Comparison of ENCODE assay signal across 8 mouse cellular contexts in genomic region chr16:22429377-22429776, GRCm38 (mm10). TPM values are rescaled to one million over a fixed set of nuclear protein-coding genes. Genes with fewer than 3 reads are reported as not detected.
A peak's percentile ranks its signal among the peaks of the same experiment; 100 is the strongest.
DNase-seq lines count a peak whose midpoint lies in the region; ATAC-seq and TF ChIP-seq lines count a peak whose summit lies in the region.

No protein-coding gene starts in this region.

- ATAC-seq in liver, embryonic 16.5 days (ENCODE audit: low read depth), result no peak
- ATAC-seq in activated CD4-positive, CD25-positive, alpha-beta regulatory T cell, adult 4 months, result no peak

- H3K9me3 ChIP-seq in ES-Bruce4 (replicated peaks; ENCODE audit: control insufficient read depth, insufficient read depth, low read length, poor library complexity, severe bottlenecking), result no peaks in the 10 kb centered on the region
- no peaks in the 10 kb centered on the region for H3K9me3 ChIP-seq in hindbrain, embryonic 10.5 days
- H3K9me3 ChIP-seq in liver, embryonic 16.5 days (replicated peaks; ENCODE audit: control insufficient read depth, low read length), result no peaks in the 10 kb centered on the region

- no peak for TF ChIP-seq POLR2A in ES-Bruce4 (IDR thresholded peaks at IDR 0.05; ENCODE audit: insufficient read depth, low read length)

- peak; percentile 70 for DNase-seq in embryo, embryonic 10 days (ENCODE audit: low spot score)
- no peak for DNase-seq in embryo, embryonic 9.5 days (ENCODE audit: extremely low spot score)
- DNase-seq in hindbrain, embryonic 10.5 days (ENCODE audit: low spot score), result no peak
- no peak for DNase-seq in MN1 (ENCODE audit: low spot score)
- DNase-seq in thymus, postnatal 10 days (ENCODE audit: low spot score in 2 of 2), result no peak

- peak overlapping the region; percentile 49 for H3K9ac ChIP-seq in ES-Bruce4 (ENCODE audit: low read depth, poor library complexity, severe bottlenecking)
- H3K9ac ChIP-seq in liver, embryonic 16.5 days (ENCODE audit: low read depth, low read length), result no peak overlapping the region

- H3K4me2 ChIP-seq in liver, embryonic 16.5 days (ENCODE audit: low read depth, low read length), result peak overlapping the region; percentile 22; the same call in 1 of the 2 replicates

- peaks cover 34% of the 10 kb centered on the region for H3K36me3 ChIP-seq in ES-Bruce4 (ENCODE audit: control insufficient read depth, insufficient read depth, low read length, poor library complexity, severe bottlenecking)
- H3K36me3 ChIP-seq in hindbrain, embryonic 10.5 days, result peaks cover 19% of the 10 kb centered on the region
- no peaks in the 10 kb centered on the region for H3K36me3 ChIP-seq in liver, embryonic 16.5 days (ENCODE audit: control insufficient read depth, insufficient read depth)

- no peaks in the 10 kb centered on the region for H3K27me3 ChIP-seq in ES-Bruce4 (ENCODE audit: control insufficient read depth, insufficient read depth, low read length, poor library complexity, severe bottlenecking)
- H3K27me3 ChIP-seq in hindbrain, embryonic 10.5 days (ENCODE audit: insufficient read depth, poor library complexity, severe bottlenecking), result peaks cover 15% of the 10 kb centered on the region
- no peaks in the 10 kb centered on the region for H3K27me3 ChIP-seq in liver, embryonic 16.5 days (ENCODE audit: control insufficient read depth, insufficient read depth, low read depth, low read length)

- WGBS in hindbrain, embryonic 10.5 days, result 2% methylated on average over 8 of the region's 8 CpGs
- WGBS in liver, embryonic 16.5 days (ENCODE audit: insufficient replicate concordance), result 39% methylated on average over 8 of the region's 8 CpGs

- peak; percentile 61; the same call in 1 of the 2 replicates for TF ChIP-seq EP300 in ES-Bruce4 (IDR thresholded peaks at IDR 0.05; ENCODE audit: insufficient read depth, low read depth, low read length)

- TF ChIP-seq CTCF in ES-Bruce4 (IDR thresholded peaks at IDR 0.05; ENCODE audit: low read depth, low read length), result no peak

- peaks cover 9% of the 10 kb centered on the region for H3K4me1 ChIP-seq in ES-Bruce4 (ENCODE audit: control insufficient read depth, insufficient read depth, low read length)
- H3K4me1 ChIP-seq in hindbrain, embryonic 10.5 days (replicated peaks), result peaks cover 52% of the 10 kb centered on the region
- H3K4me1 ChIP-seq in liver, embryonic 16.5 days (ENCODE audit: control insufficient read depth, low read depth, low read length), result no peaks in the 10 kb centered on the region; the same call in 1 of the 2 replicates

- H3K27ac ChIP-seq in ES-Bruce4 (ENCODE audit: insufficient read depth, low read length), result peak overlapping the region; percentile 95
- H3K27ac ChIP-seq in hindbrain, embryonic 10.5 days, result peak overlapping the region; percentile 70
- H3K27ac ChIP-seq in liver, embryonic 16.5 days (ENCODE audit: low read length), result no peak overlapping the region

- H3K4me3 ChIP-seq in ES-Bruce4 (ENCODE audit: low read depth, low read length), result peak overlapping the region; percentile 50
- H3K4me3 ChIP-seq in hindbrain, embryonic 10.5 days, result peak overlapping the region; percentile 43
- H3K4me3 ChIP-seq in liver, embryonic 16.5 days (ENCODE audit: low read depth, low read length), result no peak overlapping the region

RNA-seq across cellular contexts. Expression of gene Etv5, which starts 10.1 kb away (rescaled TPM):
- 130 and 133 TPM in 2 replicates for polyA plus RNA-seq in ES-Bruce4 (2011; ENCODE audit: insufficient read depth, insufficient read length, low read depth, missing spikeins)
- polyA plus RNA-seq in hindbrain, embryonic 10.5 days (2016; fragmentation: Nextera tagmentation; extraction: Ambion mirVana), result 18.9 and 28.5 TPM in 2 replicates
- polyA plus RNA-seq in liver, embryonic 16.5 days (2015; fragmentation: Nextera tagmentation; extraction: Ambion mirVana), result 3.2 and 3.8 TPM in 2 replicates
- 1 to 10 TPM; 1.7 to 5.6 TPM for polyA plus RNA-seq in activated CD4-positive, CD25-positive, alpha-beta regulatory T cell, adult 4 months (2017; shearing (Covaris generic))
